Mouse (Mus musculus) ES-Bruce4 (cell line): Measurements from ENCODE around the gene Sema4c.

Experiments
- CTCF ChIP-seq: IDR thresholded peaks from one replicate; pipeline ENCODE4 v1.8.1; 2011; ENCODE audit warnings: low read depth, low read length
- EP300 ChIP-seq: IDR thresholded peaks from 2 replicates; pipeline ENCODE4 v1.6.1; 2011; ENCODE audit warnings: low read depth, low read length; ENCODE audit not compliant: insufficient read depth
- POLR2A ChIP-seq: IDR thresholded peaks from one replicate; pipeline ENCODE4 v1.8.1; 2011; ENCODE audit warnings: low read length; ENCODE audit not compliant: insufficient read depth

- no peak for TF ChIP-seq CTCF
- no peak for TF ChIP-seq EP300
- TF ChIP-seq POLR2A = no peak
These were observed 44.1 kb upstream of the Sema4c start for GRCm38 (mm10) chr1:36602271-36602670.
